Mouse (Mus musculus): ENCODE results near the gene Bgn. TPM values are rescaled to one million over a fixed set of nuclear protein-coding genes. Genes with fewer than 3 reads are reported as not detected.
A peak's percentile ranks its signal among the peaks of the same experiment; 100 is the strongest.
"Not testable (repeated sequence)": the region's sequence is repeated elsewhere in the genome, so short reads cannot be mapped to it uniquely, and the experiment has no call there.

Bgn gene
- polyA plus RNA-seq, 1 experiment, result 780 TPM

GRCm38 (mm10) chrX:73484076-73484475 is 674 bp downstream of the Bgn start:
- TF ChIP-seq POLR2A (IDR thresholded peaks at IDR 0.05; ENCODE audit: borderline replicate concordance, extremely low read depth, low read depth, low read length) (no peak), CTCF (IDR thresholded peaks at IDR 0.05; ENCODE audit: insufficient read depth, low read length) (no peak)
- Histone ChIP-seq H3K4me1 (ENCODE audit: control insufficient read depth, insufficient read depth, low read length) (peaks cover 3% of the 10 kb centered on the region; the same call in 1 of the 2 replicates), H3K4me3 (replicated peaks; ENCODE audit: extremely low read depth, low read depth, low read length) (peak overlapping the region; percentile 65)
- 66% methylated on average over 1 of the region's 1 CpGs for WGBS
- DNase-seq, result no peak

DNA sequence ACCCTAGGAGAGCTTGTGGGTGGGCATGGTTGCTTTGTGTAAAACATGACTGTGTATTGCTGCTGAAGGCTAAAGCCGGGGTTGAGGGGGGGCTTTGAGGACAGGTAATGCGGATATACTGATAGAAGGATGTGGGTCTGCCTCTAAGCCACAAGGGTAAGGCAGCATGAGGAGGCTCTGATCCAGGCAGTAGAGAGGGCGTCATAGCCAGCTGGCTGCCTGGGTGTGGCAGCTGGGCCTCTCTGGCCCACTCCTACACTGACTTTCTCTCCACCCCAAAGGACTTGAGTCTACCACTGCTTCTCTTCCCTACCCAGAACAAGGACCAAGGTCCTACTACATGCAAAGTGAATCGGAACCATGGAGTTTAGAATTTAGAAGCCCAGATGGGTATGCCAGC is 1.5 kb downstream of the Bgn start:
- DNase-seq, result no peak
- 77% methylated on average over 4 of the region's 4 CpGs for WGBS
- Histone ChIP-seq H3K4me3 (replicated peaks; ENCODE audit: extremely low read depth, low read depth, low read length) (peak overlapping the region; percentile 51), H3K4me1 (ENCODE audit: control insufficient read depth, insufficient read depth, low read length) (no peaks in the 10 kb centered on the region; the same call in 1 of the 2 replicates)
- no peak for TF ChIP-seq CTCF (IDR thresholded peaks at IDR 0.05; ENCODE audit: insufficient read depth, low read length)
- TF ChIP-seq POLR2A (IDR thresholded peaks at IDR 0.05; ENCODE audit: borderline replicate concordance, extremely low read depth, low read depth, low read length), result no peak

- no peak for DNase-seq
- TF ChIP-seq POLR2A (IDR thresholded peaks at IDR 0.05; ENCODE audit: borderline replicate concordance, extremely low read depth, low read depth, low read length) (no peak), CTCF (IDR thresholded peaks at IDR 0.05; ENCODE audit: insufficient read depth, low read length) (no peak)
- 53% methylated on average over 5 of the region's 5 CpGs for WGBS
- Histone ChIP-seq H3K4me1 (ENCODE audit: control insufficient read depth, insufficient read depth, low read length) (no peaks in the 10 kb centered on the region), H3K4me3 (replicated peaks; ENCODE audit: extremely low read depth, low read depth, low read length) (no peak overlapping the region)
These were observed 3.5 kb downstream of the Bgn start for GRCm38 (mm10) chrX:73486920-73487319.

- Histone ChIP-seq H3K4me3 (replicated peaks; ENCODE audit: extremely low read depth, low read depth, low read length) (no peak overlapping the region), H3K4me1 (ENCODE audit: control insufficient read depth, insufficient read depth, low read length) (no peaks in the 10 kb centered on the region)
- DNase-seq, result no peak
- WGBS, result 69% methylated on average over 4 of the region's 4 CpGs
- no peak for TF ChIP-seq CTCF (IDR thresholded peaks at IDR 0.05; ENCODE audit: insufficient read depth, low read length)
- TF ChIP-seq POLR2A (IDR thresholded peaks at IDR 0.05; ENCODE audit: borderline replicate concordance, extremely low read depth, low read depth, low read length), result no peak
These were observed 6.8 kb downstream of the Bgn start for GRCm38 (mm10) chrX:73490186-73490585.

- Histone ChIP-seq H3K4me1 (ENCODE audit: control insufficient read depth, insufficient read depth, low read length) (no peaks in the 10 kb centered on the region), H3K4me3 (replicated peaks; ENCODE audit: extremely low read depth, low read depth, low read length) (no peak overlapping the region)
- no peak for DNase-seq
- 76% methylated on average over 3 of the region's 3 CpGs for WGBS
- TF ChIP-seq CTCF (IDR thresholded peaks at IDR 0.05; ENCODE audit: insufficient read depth, low read length), result peak; percentile 50; the same call in 1 of the 2 replicates
- no peak for TF ChIP-seq POLR2A (IDR thresholded peaks at IDR 0.05; ENCODE audit: borderline replicate concordance, extremely low read depth, low read depth, low read length)
These were observed 7.4 kb downstream of the Bgn start for GRCm38 (mm10) chrX:73490804-73491203.

GRCm38 (mm10) chrX:73493567-73493966 is 10.2 kb downstream of the Bgn start:
- not testable (repeated sequence) for H3K4me1 ChIP-seq (ENCODE audit: control insufficient read depth, insufficient read depth, low read length); H3K4me3 ChIP-seq (replicated peaks; ENCODE audit: extremely low read depth, low read depth, low read length); DNase-seq
- TF ChIP-seq CTCF (IDR thresholded peaks at IDR 0.05; ENCODE audit: insufficient read depth, low read length), result peak; percentile 46
- 6% methylated on average over 1 of the region's 2 CpGs for WGBS

DNA sequence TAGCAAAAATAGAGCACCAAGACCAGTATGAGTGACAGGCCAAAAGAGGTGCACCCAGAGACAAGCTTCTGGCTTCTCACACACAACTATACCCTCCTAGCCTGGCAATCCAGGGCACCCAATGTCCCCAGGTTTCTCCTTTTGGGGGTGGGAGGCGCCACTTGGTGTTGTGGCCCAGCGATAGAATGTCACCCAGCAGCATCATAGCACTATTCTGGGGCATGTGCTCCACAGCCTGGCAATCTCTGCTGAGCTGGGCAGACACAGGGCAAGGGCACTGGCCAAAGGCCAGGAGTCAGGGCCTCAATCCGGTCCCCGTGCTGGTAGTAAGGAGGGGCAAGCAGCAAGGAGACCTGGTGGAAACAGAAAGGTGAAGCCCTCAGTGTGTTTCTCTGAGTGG is 13.3 kb downstream of the Bgn start:
- TF ChIP-seq POLR2A (IDR thresholded peaks at IDR 0.05; ENCODE audit: borderline replicate concordance, extremely low read depth, low read depth, low read length), result no peak
- DNase-seq, result no peak
- no peaks in the 10 kb centered on the region for H3K4me1 ChIP-seq (ENCODE audit: control insufficient read depth, insufficient read depth, low read length)
- WGBS, result 53% methylated on average over 4 of the region's 4 CpGs
- no peak overlapping the region for H3K4me3 ChIP-seq (replicated peaks; ENCODE audit: extremely low read depth, low read depth, low read length)

- TF ChIP-seq CTCF (IDR thresholded peaks at IDR 0.05; ENCODE audit: insufficient read depth, low read length) (no peak), POLR2A (IDR thresholded peaks at IDR 0.05; ENCODE audit: borderline replicate concordance, extremely low read depth, low read depth, low read length) (no peak)
- no peak for DNase-seq
- 62% methylated on average over 5 of the region's 5 CpGs for WGBS
- Histone ChIP-seq H3K4me1 (ENCODE audit: control insufficient read depth, insufficient read depth, low read length) (no peaks in the 10 kb centered on the region), H3K4me3 (replicated peaks; ENCODE audit: extremely low read depth, low read depth, low read length) (no peak overlapping the region)
These were observed 21.8 kb downstream of the Bgn start for GRCm38 (mm10) chrX:73505130-73505735.

- Histone ChIP-seq H3K4me3 (replicated peaks; ENCODE audit: extremely low read depth, low read depth, low read length) (no peak overlapping the region), H3K4me1 (ENCODE audit: control insufficient read depth, insufficient read depth, low read length) (no peaks in the 10 kb centered on the region)
- WGBS, result 75% methylated on average over 4 of the region's 4 CpGs
- no peak for TF ChIP-seq POLR2A (IDR thresholded peaks at IDR 0.05; ENCODE audit: borderline replicate concordance, extremely low read depth, low read depth, low read length)
- no peak for TF ChIP-seq CTCF (IDR thresholded peaks at IDR 0.05; ENCODE audit: insufficient read depth, low read length)
- no peak for DNase-seq
These were observed 23.2 kb downstream of the Bgn start for GRCm38 (mm10) chrX:73506577-73506976.

GRCm38 (mm10) chrX:73509209-73509608 is 25.8 kb downstream of the Bgn start:
- WGBS, result 77% methylated on average over 3 of the region's 3 CpGs
- no peaks in the 10 kb centered on the region for H3K4me1 ChIP-seq (ENCODE audit: control insufficient read depth, insufficient read depth, low read length)
- TF ChIP-seq CTCF (IDR thresholded peaks at IDR 0.05; ENCODE audit: insufficient read depth, low read length), result no peak
- no peak for TF ChIP-seq POLR2A (IDR thresholded peaks at IDR 0.05; ENCODE audit: borderline replicate concordance, extremely low read depth, low read depth, low read length)
- H3K4me3 ChIP-seq (replicated peaks; ENCODE audit: extremely low read depth, low read depth, low read length), result no peak overlapping the region
- DNase-seq, result no peak
